Mouse (Mus musculus) stomach, postnatal 0 days (tissue): ENCODE measurements around the gene Nrp1. TPM values are rescaled to one million over a fixed set of nuclear protein-coding genes. Genes with fewer than 3 reads are reported as not detected.

Experiments
- ATAC-seq: fragments of 200-750 bp; cut with Nextera tagmentation; 2 replicates; pipeline ENCODE4 v1.8.0; 2017; ENCODE audit not compliant: low FRiP score, low TSS enrichment
- DNase-seq: peaks from one replicate; pipeline ENCODE4 v3.0.0-alpha.2; 2016; ENCODE audit warnings: low spot score
- H3K27ac ChIP-seq: fragments of 300-500 bp; sonication (generic); replicated peaks from 2 replicates; pipeline ENCODE4 v1.5.1; 2014; ENCODE audit warnings: mild to moderate bottlenecking, control low read depth
- H3K27me3 ChIP-seq: fragments of 300-500 bp; sonication (generic); 2 replicates; pipeline ENCODE4 v1.6.1; 2014; ENCODE audit warnings: low read length; ENCODE audit not compliant: control insufficient read depth, insufficient read depth
- H3K36me3 ChIP-seq: fragments of 300-500 bp; sonication (generic); 2 replicates; pipeline ENCODE4 v1.6.1; 2014; ENCODE audit warnings: low read length, mixed read lengths; ENCODE audit not compliant: control insufficient read depth, insufficient read depth
- H3K4me1 ChIP-seq: fragments of 300-500 bp; sonication (generic); replicated peaks from 2 replicates; pipeline ENCODE4 v1.6.1; 2014; ENCODE audit warnings: antibody characterized with exemption; ENCODE audit not compliant: control insufficient read depth, insufficient read depth
- H3K4me2 ChIP-seq: fragments of 300-500 bp; sonication (generic); replicated peaks from 2 replicates; pipeline ENCODE4 v1.6.1; 2014; ENCODE audit warnings: low read depth, mild to moderate bottlenecking, control low read depth, moderate library complexity
- H3K4me3 ChIP-seq: fragments of 300-500 bp; sonication (generic); 2 replicates; pipeline ENCODE4 v1.5.1; 2014; ENCODE audit warnings: low read depth, low read length, control low read depth
- H3K9ac ChIP-seq: fragments of 300-500 bp; sonication (generic); 2 replicates; pipeline ENCODE4 v1.6.1; 2014; ENCODE audit warnings: mild to moderate bottlenecking, low read length, control low read depth, mixed read lengths
- H3K9me3 ChIP-seq: fragments of 300-500 bp; sonication (generic); 2 replicates; pipeline ENCODE4 v1.6.1; 2016; ENCODE audit warnings: low read length; ENCODE audit not compliant: control insufficient read depth
- CTCF ChIP-seq: IDR thresholded peaks from 2 replicates; pipeline ENCODE4 v1.5.1; 2016; ENCODE audit warnings: antibody characterized with exemption, low read depth, mild to moderate bottlenecking, moderate library complexity
- EP300 ChIP-seq: optimal IDR thresholded peaks from 2 replicates; pipeline ENCODE3; 2016; ENCODE audit warnings: antibody characterized with exemption
- WGBS: fragments of 180-500 bp; shearing (Covaris S2); extraction: QIAGEN DNeasy Blood & Tissue Kit; methylation state at CpG from one replicate; pipeline ENCODE4 v1.1.7; 2014; 5-methylcytosine and 5-hydroxymethylcytosine counted together
- polyA plus RNA-seq: library from polyadenylated mRNA; unstranded; fragments of >200 nt; fragmentation: Nextera tagmentation; extraction: Ambion mirVana; gene quantifications from 2 replicates; pipeline ENCODE4 v1.2.1, GENCODE M21; 2015

Gene Nrp1
- polyA plus RNA-seq, 1 experiment from 2014 or later, result 16.9 TPM

GRCm38 (mm10) chr8:128359521-128360318 lies 1.3 kb downstream of the Nrp1 start:
- H3K4me3 ChIP-seq, result peak overlapping the region; percentile 65
- WGBS, result under 1% methylated on average over 40 of the region's 40 CpGs
- no peaks in the 10 kb centered on the region for H3K4me1 ChIP-seq
- peak overlapping the region; percentile 96 for H3K4me2 ChIP-seq
- peak overlapping the region; percentile 82 for H3K27ac ChIP-seq
- DNase-seq (peak; percentile 26), ATAC-seq (no peak)
- no peak for TF ChIP-seq EP300
- TF ChIP-seq CTCF, result no peak; the same call in 1 of the 2 replicates
- no peaks in the 10 kb centered on the region for H3K36me3 ChIP-seq
- H3K9ac ChIP-seq, result peak overlapping the region; percentile 74
- no peaks in the 10 kb centered on the region; the same call in 1 of the 2 replicates for H3K27me3 ChIP-seq
- H3K9me3 ChIP-seq, result no peaks in the 10 kb centered on the region

- ATAC-seq (no peak), DNase-seq (no peak)
- WGBS, result 51% methylated on average over 5 of the region's 5 CpGs
- Histone ChIP-seq H3K27ac (no peak overlapping the region), H3K4me1 (no peaks in the 10 kb centered on the region), H3K9me3 (no peaks in the 10 kb centered on the region), H3K27me3 (no peaks in the 10 kb centered on the region), H3K4me3 (peak overlapping the region; percentile 65), H3K4me2 (peak overlapping the region; percentile 96), H3K36me3 (no peaks in the 10 kb centered on the region), H3K9ac (peak overlapping the region; percentile 18; the same call in 1 of the 2 replicates)
- TF ChIP-seq EP300, result no peak
- TF ChIP-seq CTCF, result no peak
Observed at GRCm38 (mm10) chr8:128361343-128361870, 3.0 kb downstream of the Nrp1 start.

- peak overlapping the region; percentile 23 for H3K4me2 ChIP-seq
- DNase-seq (peak; percentile 72), ATAC-seq (no peak)
- 11% methylated on average over 11 of the region's 11 CpGs for WGBS
- H3K9me3 ChIP-seq, result no peaks in the 10 kb centered on the region
- H3K36me3 ChIP-seq, result no peaks in the 10 kb centered on the region
- no peaks in the 10 kb centered on the region for H3K27me3 ChIP-seq
- H3K4me1 ChIP-seq, result no peaks in the 10 kb centered on the region
- no peak overlapping the region for H3K27ac ChIP-seq
- no peak overlapping the region for H3K9ac ChIP-seq
- TF ChIP-seq CTCF, result peak; percentile 98
- TF ChIP-seq EP300, result no peak
- H3K4me3 ChIP-seq, result peak overlapping the region; percentile 1; the same call in 1 of the 2 replicates
Observed at GRCm38 (mm10) chr8:128362940-128363595, 4.7 kb downstream of the Nrp1 start.

DNA sequence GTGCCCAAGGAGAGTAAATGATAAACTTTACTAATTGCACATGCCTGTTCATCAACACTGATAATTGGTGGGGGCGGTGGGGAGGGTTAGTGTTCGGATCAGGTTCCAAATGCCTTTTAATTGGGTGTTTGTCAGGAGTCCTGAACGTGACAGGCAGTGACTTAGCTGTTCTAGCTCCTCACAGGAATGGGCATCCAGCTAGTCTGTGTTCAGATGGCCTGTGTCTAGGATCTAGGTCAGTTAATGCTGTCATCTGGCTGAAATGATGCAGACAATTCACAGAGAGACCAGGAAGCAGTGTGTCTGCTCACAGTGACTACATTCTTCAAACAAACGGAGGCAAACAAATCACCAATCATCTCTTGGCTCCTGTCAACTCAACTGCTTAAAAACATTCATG lies 12.1 kb downstream of the Nrp1 start:
- TF ChIP-seq EP300, result no peak
- TF ChIP-seq CTCF, result no peak
- H3K4me3 ChIP-seq, result no peak overlapping the region
- no peaks in the 10 kb centered on the region for H3K4me1 ChIP-seq
- DNase-seq, result no peak
- no peak overlapping the region for H3K27ac ChIP-seq
- H3K4me2 ChIP-seq, result no peak overlapping the region
- WGBS, result 43% methylated on average over 4 of the region's 4 CpGs
- H3K9ac ChIP-seq, result no peak overlapping the region
- no peaks in the 10 kb centered on the region for H3K36me3 ChIP-seq
- no peak for ATAC-seq
- H3K9me3 ChIP-seq, result no peaks in the 10 kb centered on the region
- no peaks in the 10 kb centered on the region for H3K27me3 ChIP-seq

GRCm38 (mm10) chr8:128371026-128371425 lies 12.6 kb downstream of the Nrp1 start:
- WGBS, result 59% methylated on average over 6 of the region's 6 CpGs
- Histone ChIP-seq H3K9ac (no peak overlapping the region), H3K27me3 (no peaks in the 10 kb centered on the region), H3K36me3 (no peaks in the 10 kb centered on the region), H3K4me1 (no peaks in the 10 kb centered on the region), H3K9me3 (no peaks in the 10 kb centered on the region), H3K4me3 (no peak overlapping the region), H3K27ac (no peak overlapping the region), H3K4me2 (no peak overlapping the region)
- DNase-seq, result no peak
- TF ChIP-seq CTCF (no peak), EP300 (no peak)
- ATAC-seq, result no peak

DNA sequence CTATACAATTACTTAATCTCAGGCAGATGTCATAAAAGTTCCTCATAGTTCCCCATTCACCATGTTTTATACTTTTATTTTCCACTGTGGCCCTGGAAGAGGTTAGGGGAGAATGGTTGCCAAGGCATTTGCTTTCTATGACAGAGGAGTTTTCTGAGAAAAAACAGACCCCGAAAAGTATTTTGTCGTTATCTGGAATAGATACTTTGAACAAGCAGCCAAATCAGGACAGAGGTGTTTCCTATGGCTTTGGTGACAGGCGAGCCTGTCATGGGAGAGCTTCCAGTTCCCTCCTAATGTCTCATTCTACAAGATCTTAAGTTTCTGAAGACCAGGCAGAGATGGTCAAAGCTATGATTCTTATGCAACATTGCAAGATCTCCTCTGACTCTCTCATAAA lies 13.4 kb downstream of the Nrp1 start:
- Histone ChIP-seq H3K36me3 (no peaks in the 10 kb centered on the region), H3K4me3 (no peak overlapping the region), H3K4me1 (no peaks in the 10 kb centered on the region), H3K27me3 (no peaks in the 10 kb centered on the region), H3K9ac (no peak overlapping the region), H3K4me2 (no peak overlapping the region), H3K27ac (no peak overlapping the region), H3K9me3 (no peaks in the 10 kb centered on the region)
- no peak for ATAC-seq
- DNase-seq, result no peak
- WGBS, result 65% methylated on average over 3 of the region's 3 CpGs
- TF ChIP-seq EP300 (no peak), CTCF (no peak)
